Mouse (Mus musculus) spleen, embryonic (tissue): Measurements from ENCODE around the gene Cmbl.

Experiments
- CTCF ChIA-PET: fragments of 350-600 bp; sonication (Branson Sonifier 250); formaldehyde crosslinking; loops from one replicate; lab custom pipeline; 2022; lab: Charles Lee

Gene Cmbl

DNA sequence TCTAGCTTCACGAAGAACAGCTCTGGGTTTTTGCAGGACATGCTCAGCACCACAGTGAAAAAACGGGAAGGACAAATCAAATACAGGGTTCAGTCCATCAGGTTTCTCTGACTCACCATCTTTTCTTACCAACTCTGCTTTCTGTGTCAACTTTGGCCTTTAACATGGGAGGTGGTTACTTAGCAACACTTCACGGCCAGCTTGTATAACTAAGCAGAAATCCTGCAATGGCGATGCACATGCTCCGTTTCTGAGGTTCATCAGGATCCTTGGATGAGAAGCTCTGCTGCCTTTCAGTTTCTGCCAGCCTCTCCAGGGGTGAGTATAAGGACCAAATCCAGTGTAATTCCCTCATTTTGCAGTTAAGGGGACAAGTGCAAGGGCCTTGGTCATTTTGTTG lies at the start of gene Cmbl:
Cmbl (plus strand) TSS at position 206 of the 400 bp plus-strand sequence.
- CTCF ChIA-PET = no interaction called here

- CTCF ChIA-PET = no interaction called here
Observed at GRCm38 (mm10) chr15:31517186-31517585, 48.0 kb upstream of the Cmbl start.

GRCm38 (mm10) chr15:31518371-31518770 lies 46.8 kb upstream of the Cmbl start:
- CTCF ChIA-PET = interaction anchor here (0.6 kb wide), 2 partner anchors 20 to 160 kb away, joined by 5 to 6 read pairs; no protein-coding TSS in a partner anchor

GRCm38 (mm10) chr15:31519000-31519399 lies 46.2 kb upstream of the Cmbl start:
- CTCF ChIA-PET = interaction anchor here (0.6 kb wide), 3 partner anchors 19 to 161 kb away, joined by 3 to 6 read pairs (median 5); no protein-coding TSS in a partner anchor

DNA sequence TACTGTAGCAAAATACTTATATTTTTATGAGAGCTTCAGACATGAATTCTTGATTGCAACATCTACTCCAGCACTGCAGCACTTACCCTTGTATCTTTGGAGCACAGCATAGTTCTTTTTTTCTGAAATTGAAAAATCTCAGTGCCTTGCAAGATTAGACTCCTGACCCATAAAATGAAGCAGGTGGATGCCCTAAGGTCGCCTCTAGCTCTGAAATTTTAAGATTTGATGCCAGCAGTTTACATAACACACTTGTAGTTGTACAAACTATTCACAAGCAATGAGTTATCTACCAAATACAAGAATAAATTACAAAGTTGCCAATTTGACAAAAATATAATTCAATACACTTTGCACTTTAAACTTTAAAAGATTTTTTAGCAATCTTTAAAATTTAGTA lies 38.7 kb upstream of the Cmbl start:
- CTCF ChIA-PET = no interaction called here

DNA sequence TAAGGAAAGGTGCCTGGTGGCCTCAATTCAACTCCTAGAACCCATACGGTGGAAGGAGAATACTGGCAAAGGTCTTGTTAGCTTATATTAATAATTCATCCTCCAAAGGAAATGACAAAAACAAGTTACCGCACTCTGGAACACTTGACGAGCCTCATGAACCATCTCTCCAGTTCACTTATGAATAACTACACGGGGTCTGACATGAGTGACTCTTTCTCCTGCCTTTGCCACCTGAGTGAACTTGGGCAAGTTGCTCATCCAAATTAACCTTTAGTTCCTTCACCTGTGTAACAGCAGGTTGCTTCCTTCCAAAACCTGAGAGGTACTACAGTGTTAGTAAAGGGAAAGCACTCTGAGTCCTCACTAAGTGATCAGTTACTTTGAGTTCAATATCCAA lies 36.7 kb upstream of the Cmbl start:
- CTCF ChIA-PET = no interaction called here

DNA sequence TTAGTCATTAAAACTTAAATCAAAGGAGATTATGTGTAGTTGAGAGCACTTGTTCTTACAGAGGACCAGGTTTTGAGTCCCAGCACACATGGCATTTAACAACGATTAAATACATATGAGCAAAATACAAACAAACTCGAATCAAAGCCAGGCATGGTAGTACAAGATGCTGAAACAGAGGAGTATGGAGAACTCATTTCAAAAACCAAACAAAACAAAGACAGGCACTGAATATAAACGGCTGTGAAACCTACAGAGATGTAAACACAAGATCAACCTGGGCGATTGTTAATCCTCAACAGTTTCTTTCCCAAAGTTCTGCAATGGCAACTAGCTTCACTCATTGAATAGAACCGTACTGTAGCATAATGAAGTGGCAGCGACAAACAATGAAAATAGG lies 36.1 kb upstream of the Cmbl start:
- CTCF ChIA-PET = no interaction called here

DNA sequence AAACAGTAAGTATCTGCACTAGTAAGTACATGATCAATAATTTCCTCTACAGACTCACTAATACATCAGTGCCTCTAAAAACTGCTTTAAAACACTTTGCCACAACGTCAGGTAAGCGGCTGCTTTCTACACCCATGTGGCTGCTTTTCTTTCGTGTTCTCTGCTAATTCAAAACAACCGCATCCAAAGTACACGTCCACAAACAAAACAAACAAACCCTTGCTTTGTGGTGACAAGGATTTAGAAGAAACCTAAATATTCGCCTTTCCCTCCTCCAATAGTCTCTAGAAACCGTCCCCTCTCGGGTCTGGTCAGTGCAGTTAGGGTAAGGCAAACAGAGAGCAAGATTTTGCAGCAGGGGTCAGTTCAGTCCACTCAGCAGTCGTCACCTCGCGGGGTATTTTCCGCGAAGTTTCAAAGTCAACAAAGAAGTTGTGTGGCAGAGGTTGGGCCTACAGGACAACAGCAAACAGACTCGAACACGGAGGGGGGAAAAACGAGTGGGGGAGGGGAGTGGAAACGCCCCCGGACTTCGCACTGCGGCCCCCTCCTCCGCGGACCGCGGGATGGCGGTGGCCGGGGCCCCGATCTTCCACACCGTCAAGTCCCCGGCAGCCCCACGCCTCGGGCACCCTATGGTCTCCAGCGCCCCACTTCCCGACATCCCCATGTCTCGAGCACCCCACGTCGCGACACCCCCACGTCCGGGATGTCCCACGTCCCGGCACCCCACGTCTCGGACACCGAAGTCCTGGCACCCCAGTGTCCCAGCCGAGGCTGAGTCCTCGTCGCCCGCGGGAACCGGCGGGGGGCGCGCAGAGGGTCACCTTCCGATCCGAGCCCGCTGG lies 35.2 kb upstream of the Cmbl start:
- CTCF ChIA-PET = no interaction called here

DNA sequence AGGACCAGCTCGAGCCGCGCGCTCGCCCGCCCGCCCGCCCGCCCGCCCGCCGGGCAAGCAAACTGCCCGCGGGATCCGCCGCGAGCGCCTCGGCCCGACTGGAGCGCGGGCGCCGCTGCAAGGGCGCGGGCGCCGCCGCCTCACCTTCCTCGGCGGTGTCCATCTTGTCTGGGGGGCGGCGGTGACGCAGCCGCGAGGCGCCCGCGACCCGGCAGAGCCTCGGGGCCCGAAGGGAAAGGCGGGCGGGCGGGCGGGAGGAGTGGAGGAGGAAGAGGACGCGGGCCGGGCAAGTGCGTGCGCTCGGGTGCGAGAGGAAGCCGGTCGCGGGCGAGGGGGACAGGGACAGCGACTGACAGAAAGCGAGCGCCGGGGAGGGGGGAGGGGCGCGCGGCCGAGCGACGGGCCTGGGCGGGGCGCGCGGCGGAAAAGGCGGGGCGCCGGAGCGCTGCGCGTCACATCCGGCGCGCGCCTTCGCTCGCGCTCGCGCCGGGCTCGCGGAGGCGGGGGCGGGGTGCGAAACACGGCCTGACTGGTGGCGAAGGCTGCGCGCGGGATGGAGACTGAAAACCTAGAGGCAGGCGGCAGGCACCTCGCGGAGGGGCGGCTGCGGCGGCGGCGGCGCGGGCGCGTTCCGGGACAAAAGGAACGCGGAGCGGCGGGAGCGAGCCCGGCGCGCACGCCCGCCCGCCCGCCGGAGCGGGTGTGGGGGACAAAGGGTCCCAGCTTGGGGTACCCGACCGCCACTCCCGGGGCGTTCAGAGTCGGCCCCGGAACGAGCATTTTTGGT lies 34.3 kb upstream of the Cmbl start, which contains the start of gene March6:
March6 (minus strand) TSS at position 395 of the 787 bp plus-strand sequence.
- CTCF ChIA-PET = interaction anchor here (0.6 kb wide), 1 partner anchor 196 kb away, joined by 16 read pairs; no protein-coding TSS in a partner anchor

- CTCF ChIA-PET = interaction anchor here (0.6 kb wide), 1 partner anchor 197 kb away, joined by 16 read pairs; no protein-coding TSS in a partner anchor
Observed at GRCm38 (mm10) chr15:31531446-31532330, 33.5 kb upstream of the Cmbl start.

DNA sequence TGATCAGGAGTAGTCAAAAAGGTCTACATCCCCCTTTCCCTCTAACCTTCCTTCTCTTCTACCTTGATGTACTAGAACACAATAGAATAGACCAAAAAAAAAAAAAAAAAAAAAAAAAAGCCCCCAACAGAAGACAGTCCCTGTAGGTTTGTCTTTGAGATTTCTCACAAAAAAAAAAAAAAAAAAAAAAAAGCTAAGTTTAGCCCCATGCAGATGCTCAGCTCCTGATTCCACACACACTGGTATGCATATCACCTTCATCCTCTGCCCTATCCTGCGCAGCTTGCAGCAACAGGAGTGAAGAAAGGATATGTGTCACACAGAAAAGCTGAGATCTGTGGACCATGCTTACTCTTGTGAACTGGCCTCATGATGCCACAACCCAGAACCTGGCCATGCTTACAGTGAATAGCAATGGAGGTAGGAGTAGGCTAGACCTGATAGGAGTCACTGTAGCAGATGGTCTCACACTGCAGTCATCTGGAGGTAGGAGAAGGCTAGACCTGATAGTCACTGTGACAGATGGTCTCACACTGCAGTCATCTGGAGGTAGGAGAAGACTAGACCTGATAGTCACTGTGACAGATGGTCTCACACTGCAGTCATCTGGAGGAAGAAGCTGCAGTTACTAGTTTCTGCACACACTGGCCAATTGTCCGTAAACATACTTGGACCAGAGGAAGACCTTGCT lies 32.7 kb upstream of the Cmbl start:
- CTCF ChIA-PET = interaction anchor here (0.6 kb wide), 1 partner anchor 163 kb away, joined by 3 read pairs; no protein-coding TSS in a partner anchor

DNA sequence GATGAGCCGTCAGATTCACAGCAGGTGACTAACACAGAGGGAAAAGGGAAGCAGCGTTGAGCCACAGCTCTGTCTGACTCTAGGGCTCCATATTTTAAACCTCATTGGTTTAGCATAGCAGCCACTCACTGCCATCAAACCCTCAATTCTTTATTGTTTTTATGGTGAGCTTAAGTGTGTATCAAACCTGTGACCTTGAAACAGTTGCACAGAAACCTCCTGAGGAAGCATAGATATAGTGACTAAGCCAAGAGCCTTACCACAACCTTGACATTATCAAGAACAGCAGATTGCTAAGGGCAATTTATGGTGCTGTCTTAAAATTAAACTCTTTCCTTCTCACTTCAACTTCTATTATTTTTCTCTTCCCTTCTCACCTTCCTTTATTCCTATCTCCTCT lies 31.7 kb upstream of the Cmbl start:
- CTCF ChIA-PET = no interaction called here

DNA sequence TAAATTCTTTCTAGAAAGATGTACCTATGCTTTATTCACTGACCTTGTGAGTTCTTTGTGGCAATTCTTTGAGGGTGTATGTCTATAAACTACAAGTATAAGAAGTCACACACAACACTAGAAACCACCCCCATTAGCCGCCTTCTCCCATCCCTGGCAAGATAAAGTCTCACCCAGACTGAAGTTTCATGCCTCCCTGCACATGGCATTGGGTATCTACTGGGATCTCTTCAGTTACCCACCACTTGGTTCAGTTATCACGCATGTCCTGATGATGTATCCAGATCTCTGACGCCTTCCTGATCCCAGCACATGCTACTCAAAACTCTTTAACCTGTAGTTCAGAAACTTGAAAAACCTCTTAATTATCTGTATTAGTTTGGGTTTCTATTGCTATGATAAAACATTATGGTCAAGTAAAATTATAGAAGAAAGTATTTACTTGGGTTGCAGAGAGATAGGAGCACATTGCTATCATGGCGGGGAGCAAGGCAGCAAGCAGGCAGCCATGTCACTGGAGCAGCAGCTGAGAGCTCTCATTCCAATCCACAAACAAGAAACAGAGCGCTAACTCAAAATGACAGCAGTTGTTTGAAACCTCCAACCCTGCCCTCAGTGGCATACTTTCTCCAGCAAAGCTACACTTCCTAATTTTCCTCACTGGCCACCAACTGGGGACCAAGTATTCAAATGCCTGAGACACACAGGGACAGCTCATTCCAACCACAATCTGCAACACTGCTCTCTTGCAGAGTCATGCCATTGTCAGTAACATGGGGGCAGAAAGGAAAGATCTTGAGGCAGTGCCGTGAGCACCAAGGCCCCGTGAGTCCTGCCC lies 30.5 kb upstream of the Cmbl start:
- CTCF ChIA-PET = no interaction called here

DNA sequence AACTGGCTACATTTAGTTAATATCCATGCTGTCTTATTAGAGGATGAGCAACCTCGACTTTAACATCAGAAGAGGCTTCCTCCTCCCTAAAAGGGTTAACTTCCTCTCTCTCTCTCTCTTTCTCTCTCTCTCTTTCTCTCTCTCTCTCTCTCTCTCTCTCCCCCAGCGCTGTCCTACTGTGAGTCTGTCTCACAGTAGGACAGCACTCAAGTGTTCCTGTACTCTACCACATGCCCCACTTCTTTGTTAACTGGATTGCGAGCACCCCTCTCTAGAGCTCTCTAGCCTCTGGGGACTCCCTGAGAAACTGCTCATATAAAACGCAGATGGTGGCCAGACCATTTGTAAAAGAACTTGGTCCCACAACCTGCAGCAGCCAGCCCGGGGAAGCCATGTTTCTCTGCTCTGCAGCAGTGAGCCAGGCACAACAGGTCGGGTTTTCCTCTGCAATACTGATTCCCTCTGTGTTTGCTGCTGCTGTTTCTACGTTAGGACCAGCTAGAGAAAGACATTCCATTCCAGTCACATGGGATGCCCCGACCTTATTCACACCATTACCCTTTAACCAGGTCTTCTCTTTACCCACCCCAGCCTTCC lies 29.8 kb upstream of the Cmbl start:
- CTCF ChIA-PET = no interaction called here

DNA sequence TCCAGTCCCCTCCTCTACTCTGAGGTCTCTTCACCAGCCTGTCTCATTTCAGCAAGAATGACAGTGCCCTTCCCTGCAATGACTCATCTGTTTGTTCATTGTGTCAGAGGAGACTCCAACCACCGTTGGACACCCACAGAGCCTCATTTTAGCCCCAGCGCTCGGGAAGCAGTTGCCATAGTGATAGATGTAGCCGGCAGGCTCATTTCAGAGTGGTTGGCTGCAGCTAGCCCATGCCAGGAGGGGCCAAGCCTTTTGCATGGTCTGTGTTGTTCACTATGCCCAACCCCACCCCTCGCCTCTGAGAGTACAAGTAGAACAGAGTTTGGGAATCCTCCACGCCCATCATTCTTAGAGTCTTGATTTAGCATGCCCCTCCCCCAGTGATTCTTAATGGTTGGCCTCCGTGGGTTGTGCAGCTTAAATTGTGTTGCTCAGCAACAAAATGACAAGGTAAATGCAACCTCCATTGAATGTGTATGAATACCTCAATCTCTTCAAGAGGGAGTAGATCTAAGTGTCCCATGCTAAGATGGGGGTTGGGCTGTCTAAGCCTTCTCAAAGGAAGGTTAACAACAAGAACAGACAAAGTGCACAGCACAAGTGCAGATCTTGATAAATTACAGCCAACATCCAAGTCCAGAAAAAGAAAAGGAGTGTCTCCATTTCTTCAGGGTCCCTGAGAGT lies 29.0 kb upstream of the Cmbl start:
- CTCF ChIA-PET = no interaction called here

DNA sequence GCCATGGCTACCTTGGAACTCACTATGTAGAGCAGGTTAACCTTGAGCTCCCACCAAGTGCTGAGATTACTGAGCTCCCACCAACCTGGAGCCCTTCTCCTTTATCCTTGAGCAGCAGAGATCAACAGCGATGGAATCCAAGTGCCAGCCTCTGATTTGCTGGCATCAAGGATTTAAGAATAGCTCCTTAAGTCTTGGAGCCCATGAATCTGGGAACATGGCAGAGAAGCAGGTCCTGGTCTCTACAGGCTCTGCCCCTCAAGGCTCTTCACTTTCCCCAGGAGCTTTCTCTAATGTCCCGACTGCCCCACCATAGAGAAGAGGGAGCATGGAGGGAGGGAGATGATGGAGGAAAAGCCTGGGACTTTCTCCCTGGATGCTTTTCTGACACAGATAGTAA lies 27.5 kb upstream of the Cmbl start:
- CTCF ChIA-PET = interaction anchor here (0.5 kb wide), 1 partner anchor 19 kb away, joined by 6 read pairs; no protein-coding TSS in a partner anchor

- CTCF ChIA-PET = interaction anchor here (0.5 kb wide), 1 partner anchor 19 kb away, joined by 6 read pairs; no protein-coding TSS in a partner anchor
Observed at GRCm38 (mm10) chr15:31538346-31538745, 26.8 kb upstream of the Cmbl start.
